Mouse (Mus musculus): ENCODE results near the gene 4933407L21Rik. TPM values are rescaled to one million over a fixed set of nuclear protein-coding genes. Genes with fewer than 3 reads are reported as not detected.

The 4933407L21Rik gene
- polyA plus RNA-seq (2014; fragmentation: Nextera tagmentation; extraction: Ambion mirVana), result 0.06 and 0.11 TPM in 2 replicates

GRCm38 (mm10) chr1:85928057-85928687 lies at the start of gene 4933407L21Rik:
TSS of gene 4933407L21Rik (plus strand) at chr1:85928483.
- 0 out of 2 replicates have a peak, but pooled peaks have one; percentile 40 for ATAC-seq (ENCODE audit: insufficient number of reproducible peaks, low FRiP score, low TSS enrichment, low read depth)
- 74% methylated on average over 4 of the region's 4 CpGs for WGBS
- DNase-seq (ENCODE audit: low spot score), result no peak

GRCm38 (mm10) chr1:85882003-85882402 lies 46.3 kb upstream of the 4933407L21Rik start:
- 94% methylated on average over 12 of the region's 12 CpGs for WGBS
- H3K9me3 ChIP-seq (ENCODE audit: control insufficient read depth, low read length), result peaks cover 2% of the 10 kb centered on the region; the same call in 1 of the 2 replicates
- no peak overlapping the region for H3K4me2 ChIP-seq (ENCODE audit: low read depth, severe bottlenecking)
- no peaks in the 10 kb centered on the region for H3K4me1 ChIP-seq (ENCODE audit: control insufficient read depth, insufficient read depth, low read length)
- no peak for DNase-seq (ENCODE audit: low spot score)
- no peak for ATAC-seq (ENCODE audit: insufficient number of reproducible peaks, low FRiP score, low TSS enrichment, low read depth)
- H3K4me3 ChIP-seq (ENCODE audit: low read depth, low read length), result no peak overlapping the region
- no peak overlapping the region for H3K9ac ChIP-seq (ENCODE audit: low read length)
- H3K27ac ChIP-seq (replicated peaks; ENCODE audit: low read depth, low read length), result no peak overlapping the region
- H3K27me3 ChIP-seq (ENCODE audit: control insufficient read depth, insufficient read depth, low read length), result no peaks in the 10 kb centered on the region
- no peaks in the 10 kb centered on the region for H3K36me3 ChIP-seq (ENCODE audit: control insufficient read depth, insufficient read depth, low read length)

More at GRCm38 (mm10) chr1:85928057-85928687, at the start of gene 4933407L21Rik:
- Histone ChIP-seq H3K27me3 (ENCODE audit: control insufficient read depth, insufficient read depth, low read length) (no peaks in the 10 kb centered on the region), H3K36me3 (ENCODE audit: control insufficient read depth, insufficient read depth, low read length) (no peaks in the 10 kb centered on the region), H3K4me1 (ENCODE audit: control insufficient read depth, insufficient read depth, low read length) (0 out of 2 replicates have a peak, but pooled peaks cover under 1% of the 10 kb centered on the region), H3K9me3 (ENCODE audit: control insufficient read depth, low read length) (no peaks in the 10 kb centered on the region), H3K9ac (ENCODE audit: low read length) (no peak within 1 kb of the TSS), H3K27ac (replicated peaks; ENCODE audit: low read depth, low read length) (no peak within 1 kb of the TSS), H3K4me2 (ENCODE audit: low read depth, severe bottlenecking) (no peak within 1 kb of the TSS), H3K4me3 (ENCODE audit: low read depth, low read length) (no peak within 1 kb of the TSS)

DNA sequence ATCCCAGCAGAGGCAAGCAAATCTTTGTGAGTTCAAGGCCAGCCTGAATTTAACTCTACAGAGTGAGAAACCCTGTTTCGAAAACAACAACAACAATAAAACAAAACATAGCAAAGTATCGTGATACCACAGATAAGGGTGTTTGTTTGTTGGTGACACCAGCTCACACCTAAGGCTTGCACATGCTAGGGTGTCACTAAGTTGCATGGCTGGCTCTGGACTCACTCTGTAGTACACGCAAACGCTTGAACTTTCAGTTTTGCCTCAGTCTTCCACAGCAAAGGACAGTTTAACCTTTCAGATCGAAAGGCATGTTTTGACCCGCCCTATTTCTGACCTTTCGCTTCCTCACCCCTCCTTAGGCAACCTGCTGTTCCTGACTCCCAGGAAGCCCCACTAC lies 41.1 kb upstream of the 4933407L21Rik start:
- 91% methylated on average over 7 of the region's 7 CpGs for WGBS
- ATAC-seq (ENCODE audit: insufficient number of reproducible peaks, low FRiP score, low TSS enrichment, low read depth), result no peak
- no peaks in the 10 kb centered on the region for H3K27me3 ChIP-seq (ENCODE audit: control insufficient read depth, insufficient read depth, low read length)

GRCm38 (mm10) chr1:85894231-85894747 lies 34.0 kb upstream of the 4933407L21Rik start, which contains the start of gene Itm2c:
TSS of gene Itm2c (plus strand) at chr1:85894281.
- Histone ChIP-seq H3K27me3 (ENCODE audit: control insufficient read depth, insufficient read depth, low read length) (no peaks in the 10 kb centered on the region), H3K27ac (replicated peaks; ENCODE audit: low read depth, low read length) (peak within 1 kb of the TSS; percentile 91), H3K4me2 (ENCODE audit: low read depth, severe bottlenecking) (peak within 1 kb of the TSS; percentile 61), H3K4me3 (ENCODE audit: low read depth, low read length) (peak within 1 kb of the TSS; percentile 81), H3K36me3 (ENCODE audit: control insufficient read depth, insufficient read depth, low read length) (no peaks in the 10 kb centered on the region), H3K9ac (ENCODE audit: low read length) (peak within 1 kb of the TSS; percentile 88), H3K9me3 (ENCODE audit: control insufficient read depth, low read length) (no peaks in the 10 kb centered on the region), H3K4me1 (ENCODE audit: control insufficient read depth, insufficient read depth, low read length) (peaks cover 33% of the 10 kb centered on the region)
- peak; percentile 93 for DNase-seq (ENCODE audit: low spot score)
- peak; percentile 78 for ATAC-seq (ENCODE audit: insufficient number of reproducible peaks, low FRiP score, low TSS enrichment, low read depth)
- WGBS, result 1% methylated on average over 35 of the region's 35 CpGs

More for the DNA sequence above, 41.1 kb upstream of the 4933407L21Rik start:
- Histone ChIP-seq H3K9ac (ENCODE audit: low read length) (no peak overlapping the region), H3K4me2 (ENCODE audit: low read depth, severe bottlenecking) (no peak overlapping the region), H3K4me1 (ENCODE audit: control insufficient read depth, insufficient read depth, low read length) (no peaks in the 10 kb centered on the region), H3K9me3 (ENCODE audit: control insufficient read depth, low read length) (peaks cover 2% of the 10 kb centered on the region; the same call in 1 of the 2 replicates), H3K4me3 (ENCODE audit: low read depth, low read length) (no peak overlapping the region), H3K27ac (replicated peaks; ENCODE audit: low read depth, low read length) (no peak overlapping the region), H3K36me3 (ENCODE audit: control insufficient read depth, insufficient read depth, low read length) (no peaks in the 10 kb centered on the region)
- DNase-seq (ENCODE audit: low spot score), result no peak

DNA sequence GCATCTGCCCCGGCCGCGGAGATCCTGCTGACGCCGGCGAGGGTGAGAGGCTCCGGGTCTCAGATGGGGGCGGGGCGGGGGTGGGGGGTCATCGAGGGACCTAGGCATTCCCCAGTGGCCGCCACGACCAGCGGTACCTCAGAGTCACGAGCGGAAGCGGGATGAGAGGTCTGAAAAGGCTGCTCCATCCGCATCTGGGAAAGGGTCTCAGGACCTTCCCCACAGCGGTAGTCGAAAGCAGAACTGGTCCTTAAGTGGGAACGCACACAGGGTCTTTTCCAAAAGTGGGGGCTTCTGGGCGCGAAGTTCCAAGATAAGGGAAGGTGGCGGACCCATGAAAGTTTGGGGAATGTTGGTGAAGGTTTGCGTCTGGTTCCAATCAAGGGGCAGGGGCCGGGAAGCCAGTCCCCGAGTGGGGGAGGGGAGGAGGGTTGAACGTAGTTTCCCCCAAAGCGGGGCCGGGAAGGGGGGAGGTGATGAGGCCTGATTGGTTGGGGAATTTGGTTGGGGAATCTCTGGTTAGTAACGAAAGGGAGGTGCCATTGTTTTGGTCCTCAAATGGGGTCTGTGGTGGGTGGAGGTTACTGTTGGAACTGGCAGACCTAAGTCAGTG lies 33.4 kb upstream of the 4933407L21Rik start:
- peak overlapping the region; percentile 61 for H3K4me2 ChIP-seq (ENCODE audit: low read depth, severe bottlenecking)
- peak overlapping the region; percentile 81 for H3K4me3 ChIP-seq (ENCODE audit: low read depth, low read length)
- peak overlapping the region; percentile 91 for H3K27ac ChIP-seq (replicated peaks; ENCODE audit: low read depth, low read length)
- H3K9me3 ChIP-seq (ENCODE audit: control insufficient read depth, low read length), result no peaks in the 10 kb centered on the region
- ATAC-seq (ENCODE audit: insufficient number of reproducible peaks, low FRiP score, low TSS enrichment, low read depth), result peak; percentile 70
- no peaks in the 10 kb centered on the region for H3K36me3 ChIP-seq (ENCODE audit: control insufficient read depth, insufficient read depth, low read length)
- peak; percentile 92 for DNase-seq (ENCODE audit: low spot score)
- H3K4me1 ChIP-seq (ENCODE audit: control insufficient read depth, insufficient read depth, low read length), result peaks cover 37% of the 10 kb centered on the region
- under 1% methylated on average over 30 of the region's 30 CpGs for WGBS
- peak overlapping the region; percentile 88 for H3K9ac ChIP-seq (ENCODE audit: low read length)
- H3K27me3 ChIP-seq (ENCODE audit: control insufficient read depth, insufficient read depth, low read length), result no peaks in the 10 kb centered on the region

DNA sequence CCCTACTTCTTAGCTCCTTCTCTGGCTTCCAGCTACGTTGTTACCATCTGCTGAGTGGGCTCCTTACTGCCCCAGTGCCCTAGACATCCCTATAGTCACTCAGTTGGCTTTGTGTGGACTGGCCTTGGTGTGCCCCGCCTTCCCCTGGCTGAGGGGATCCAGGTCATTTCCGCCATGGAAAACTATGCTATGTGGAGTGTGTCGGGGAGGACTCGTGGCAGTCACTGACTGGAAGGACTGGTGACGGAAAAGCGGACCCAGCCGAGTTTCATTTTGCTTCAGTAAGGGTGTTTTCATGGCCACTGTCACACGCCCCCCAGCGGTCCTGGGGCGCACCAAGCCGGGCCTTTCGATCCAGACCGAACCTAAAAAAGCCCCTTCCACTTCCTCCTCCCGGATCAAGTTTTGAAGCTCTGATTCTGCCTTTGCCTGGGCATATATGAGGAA lies 32.9 kb upstream of the 4933407L21Rik start:
- peaks cover 37% of the 10 kb centered on the region for H3K4me1 ChIP-seq (ENCODE audit: control insufficient read depth, insufficient read depth, low read length)
- H3K36me3 ChIP-seq (ENCODE audit: control insufficient read depth, insufficient read depth, low read length), result no peaks in the 10 kb centered on the region
- peak overlapping the region; percentile 91 for H3K27ac ChIP-seq (replicated peaks; ENCODE audit: low read depth, low read length)
- H3K9me3 ChIP-seq (ENCODE audit: control insufficient read depth, low read length), result no peaks in the 10 kb centered on the region
- H3K27me3 ChIP-seq (ENCODE audit: control insufficient read depth, insufficient read depth, low read length), result no peaks in the 10 kb centered on the region
- H3K9ac ChIP-seq (ENCODE audit: low read length), result peak overlapping the region; percentile 88
- peak overlapping the region; percentile 61 for H3K4me2 ChIP-seq (ENCODE audit: low read depth, severe bottlenecking)
- ATAC-seq (ENCODE audit: insufficient number of reproducible peaks, low FRiP score, low TSS enrichment, low read depth), result peak; percentile 73
- WGBS, result 7% methylated on average over 15 of the region's 15 CpGs
- peak; percentile 78 for DNase-seq (ENCODE audit: low spot score)
- peak overlapping the region; percentile 81 for H3K4me3 ChIP-seq (ENCODE audit: low read depth, low read length)

- 85% methylated on average over 5 of the region's 5 CpGs for WGBS
- peaks cover 37% of the 10 kb centered on the region for H3K4me1 ChIP-seq (ENCODE audit: control insufficient read depth, insufficient read depth, low read length)
- 0 out of 2 replicates have a peak overlapping the region, but pooled peaks have one; percentile 88 for H3K9ac ChIP-seq (ENCODE audit: low read length)
- ATAC-seq (ENCODE audit: insufficient number of reproducible peaks, low FRiP score, low TSS enrichment, low read depth) (no peak), DNase-seq (ENCODE audit: low spot score) (no peak)
- H3K27ac ChIP-seq (replicated peaks; ENCODE audit: low read depth, low read length), result no peak overlapping the region
- no peaks in the 10 kb centered on the region for H3K9me3 ChIP-seq (ENCODE audit: control insufficient read depth, low read length)
- no peaks in the 10 kb centered on the region for H3K36me3 ChIP-seq (ENCODE audit: control insufficient read depth, insufficient read depth, low read length)
- peak overlapping the region; percentile 61 for H3K4me2 ChIP-seq (ENCODE audit: low read depth, severe bottlenecking)
- peak overlapping the region; percentile 81 for H3K4me3 ChIP-seq (ENCODE audit: low read depth, low read length)
- H3K27me3 ChIP-seq (ENCODE audit: control insufficient read depth, insufficient read depth, low read length), result no peaks in the 10 kb centered on the region
Observed at GRCm38 (mm10) chr1:85896110-85896509, 32.2 kb upstream of the 4933407L21Rik start.

Data from limb, embryonic 11.5 days (tissue).